Mouse (Mus musculus): ENCODE measurements around the gene Dgki.

The Dgki gene

GRCm38 (mm10) chr6:37068737-37069136 is 231.2 kb downstream of the Dgki start:
- in situ Hi-C loops (cut with MboI, MseI), result no loop called here

- in situ Hi-C loops (cut with MboI, MseI), result no loop called here
These were observed 232.6 kb downstream of the Dgki start for GRCm38 (mm10) chr6:37067357-37067756.

GRCm38 (mm10) chr6:37064214-37064830 is 235.7 kb downstream of the Dgki start:
- in situ Hi-C loops (cut with MboI, MseI), result no loop called here

- in situ Hi-C loops (cut with MboI, MseI), result no loop called here
These were observed 236.7 kb downstream of the Dgki start for GRCm38 (mm10) chr6:37063266-37063665.

- in situ Hi-C loops (cut with MboI, MseI), result no loop called here
These were observed 239.9 kb downstream of the Dgki start for GRCm38 (mm10) chr6:37060114-37060513.

- in situ Hi-C loops (cut with MboI, MseI), result no loop called here
These were observed 242.0 kb downstream of the Dgki start for GRCm38 (mm10) chr6:37057957-37058356.

GRCm38 (mm10) chr6:37057536-37057935 is 242.4 kb downstream of the Dgki start:
- in situ Hi-C loops (cut with MboI, MseI), result no loop called here

GRCm38 (mm10) chr6:37055634-37056033 is 244.3 kb downstream of the Dgki start:
- in situ Hi-C loops (cut with MboI, MseI), result no loop called here

- in situ Hi-C loops (cut with MboI, MseI), result no loop called here
These were observed 244.9 kb downstream of the Dgki start for GRCm38 (mm10) chr6:37055128-37055527.

GRCm38 (mm10) chr6:37054435-37055020 is 245.5 kb downstream of the Dgki start:
- in situ Hi-C loops (cut with MboI, MseI), result no loop called here

- in situ Hi-C loops (cut with MboI, MseI), result no loop called here
These were observed 246.6 kb downstream of the Dgki start for GRCm38 (mm10) chr6:37053411-37053810.

GRCm38 (mm10) chr6:37051652-37052051 is 248.3 kb downstream of the Dgki start:
- in situ Hi-C loops (cut with MboI, MseI), result no loop called here

- in situ Hi-C loops (cut with MboI, MseI), result no loop called here
These were observed 248.8 kb downstream of the Dgki start for GRCm38 (mm10) chr6:37051150-37051549.

- in situ Hi-C loops (cut with MboI, MseI), result loop anchor here (10.0 to 25.0 kb wide), 2 partner anchors 1660 to 1663 kb away; no protein-coding TSS in a partner anchor
These were observed 252.3 kb downstream of the Dgki start for GRCm38 (mm10) chr6:37047611-37048129.

- in situ Hi-C loops (cut with MboI, MseI), result loop anchor here (10.0 to 25.0 kb wide), 2 partner anchors 1659 to 1661 kb away; no protein-coding TSS in a partner anchor
These were observed 253.7 kb downstream of the Dgki start for GRCm38 (mm10) chr6:37046152-37046788.

GRCm38 (mm10) chr6:37044796-37045195 is 255.2 kb downstream of the Dgki start:
- in situ Hi-C loops (cut with MboI, MseI), result loop anchor here (10.0 to 25.0 kb wide), 2 partner anchors 1657 to 1660 kb away; no protein-coding TSS in a partner anchor

- in situ Hi-C loops (cut with MboI, MseI), result loop anchor here in 1 of 2 experiments (25.0 kb wide), 1 partner anchor 1651 kb away; no protein-coding TSS in a partner anchor
These were observed 261.5 kb downstream of the Dgki start for GRCm38 (mm10) chr6:37038444-37038843.

GRCm38 (mm10) chr6:37037115-37037908 is 262.7 kb downstream of the Dgki start:
- in situ Hi-C loops (cut with MboI, MseI), result loop anchor here in 1 of 2 experiments (25.0 kb wide), 1 partner anchor 1650 kb away; no protein-coding TSS in a partner anchor

- in situ Hi-C loops (cut with MboI, MseI), result loop anchor here in 1 of 2 experiments (25.0 kb wide), 1 partner anchor 1648 kb away; no protein-coding TSS in a partner anchor
These were observed 264.3 kb downstream of the Dgki start for GRCm38 (mm10) chr6:37035681-37036080.

GRCm38 (mm10) chr6:37030986-37031385 is 269.0 kb downstream of the Dgki start:
- in situ Hi-C loops (cut with MboI, MseI), result loop anchor here in 1 of 2 experiments (25.0 kb wide), 1 partner anchor 1644 kb away; no protein-coding TSS in a partner anchor

GRCm38 (mm10) chr6:37030402-37030801 is 269.6 kb downstream of the Dgki start:
- in situ Hi-C loops (cut with MboI, MseI), result loop anchor here in 1 of 2 experiments (25.0 kb wide), 1 partner anchor 1643 kb away; no protein-coding TSS in a partner anchor
